Mouse (Mus musculus): Measurements from ENCODE around the gene Cln5.

The Cln5 gene

GRCm38 (mm10) chr14:103069864-103070611 lies at the start of gene Cln5:
Gene Cln5, plus strand, starts transcription at chr14:103070216.
- peak; percentile 95 for DNase-seq

GRCm38 (mm10) chr14:103029203-103029602 lies 40.8 kb upstream of the Cln5 start:
- no peak for DNase-seq

- DNase-seq, result peak; percentile 33
Observed at GRCm38 (mm10) chr14:103033271-103033823, 36.7 kb upstream of the Cln5 start.

- no peak for DNase-seq
Observed at GRCm38 (mm10) chr14:103034076-103034475, 35.9 kb upstream of the Cln5 start.

GRCm38 (mm10) chr14:103037016-103037415 lies 33.0 kb upstream of the Cln5 start:
- DNase-seq, result no peak

- DNase-seq, result no peak
Observed at GRCm38 (mm10) chr14:103046677-103047076, 23.3 kb upstream of the Cln5 start, which contains the start of gene Acod1. Gene Acod1, plus strand, starts transcription at chr14:103046977.

GRCm38 (mm10) chr14:103048292-103049086 lies 21.5 kb upstream of the Cln5 start:
- no peak for DNase-seq

- peak; percentile 90 for DNase-seq
Observed at GRCm38 (mm10) chr14:103051159-103051769, 18.8 kb upstream of the Cln5 start.

- DNase-seq, result peak; percentile 56
Observed at GRCm38 (mm10) chr14:103054731-103055130, 15.3 kb upstream of the Cln5 start.

GRCm38 (mm10) chr14:103056601-103057000 lies 13.4 kb upstream of the Cln5 start:
- no peak for DNase-seq

- no peak for DNase-seq
Observed at GRCm38 (mm10) chr14:103058998-103059397, 11.0 kb upstream of the Cln5 start.

GRCm38 (mm10) chr14:103059495-103059894 lies 10.5 kb upstream of the Cln5 start:
- no peak for DNase-seq

- DNase-seq, result peak; percentile 85
Observed at GRCm38 (mm10) chr14:103065294-103066167, 4.5 kb upstream of the Cln5 start.

GRCm38 (mm10) chr14:103069465-103069863 lies 552 bp upstream of the Cln5 start:
- DNase-seq, result no peak

GRCm38 (mm10) chr14:103070790-103071189 lies 774 bp downstream of the Cln5 start:
- DNase-seq, result no peak

- DNase-seq, result no peak
Observed at GRCm38 (mm10) chr14:103071471-103071870, 1.5 kb downstream of the Cln5 start.

GRCm38 (mm10) chr14:103072731-103073130 lies 2.7 kb downstream of the Cln5 start:
- no peak for DNase-seq

GRCm38 (mm10) chr14:103073825-103074224 lies 3.8 kb downstream of the Cln5 start:
- no peak for DNase-seq

GRCm38 (mm10) chr14:103075166-103075565 lies 5.2 kb downstream of the Cln5 start:
- DNase-seq, result no peak

- no peak for DNase-seq
Observed at GRCm38 (mm10) chr14:103077272-103078005, 7.4 kb downstream of the Cln5 start.

Data from kidney, adult 9 months (tissue).